Mouse (Mus musculus): ENCODE results near the gene Fcrl5. TPM values are rescaled to one million over a fixed set of nuclear protein-coding genes. Genes with fewer than 3 reads are reported as not detected.

The Fcrl5 gene
- polyA plus RNA-seq, 1 experiment from 2014 or later, result not detected

DNA sequence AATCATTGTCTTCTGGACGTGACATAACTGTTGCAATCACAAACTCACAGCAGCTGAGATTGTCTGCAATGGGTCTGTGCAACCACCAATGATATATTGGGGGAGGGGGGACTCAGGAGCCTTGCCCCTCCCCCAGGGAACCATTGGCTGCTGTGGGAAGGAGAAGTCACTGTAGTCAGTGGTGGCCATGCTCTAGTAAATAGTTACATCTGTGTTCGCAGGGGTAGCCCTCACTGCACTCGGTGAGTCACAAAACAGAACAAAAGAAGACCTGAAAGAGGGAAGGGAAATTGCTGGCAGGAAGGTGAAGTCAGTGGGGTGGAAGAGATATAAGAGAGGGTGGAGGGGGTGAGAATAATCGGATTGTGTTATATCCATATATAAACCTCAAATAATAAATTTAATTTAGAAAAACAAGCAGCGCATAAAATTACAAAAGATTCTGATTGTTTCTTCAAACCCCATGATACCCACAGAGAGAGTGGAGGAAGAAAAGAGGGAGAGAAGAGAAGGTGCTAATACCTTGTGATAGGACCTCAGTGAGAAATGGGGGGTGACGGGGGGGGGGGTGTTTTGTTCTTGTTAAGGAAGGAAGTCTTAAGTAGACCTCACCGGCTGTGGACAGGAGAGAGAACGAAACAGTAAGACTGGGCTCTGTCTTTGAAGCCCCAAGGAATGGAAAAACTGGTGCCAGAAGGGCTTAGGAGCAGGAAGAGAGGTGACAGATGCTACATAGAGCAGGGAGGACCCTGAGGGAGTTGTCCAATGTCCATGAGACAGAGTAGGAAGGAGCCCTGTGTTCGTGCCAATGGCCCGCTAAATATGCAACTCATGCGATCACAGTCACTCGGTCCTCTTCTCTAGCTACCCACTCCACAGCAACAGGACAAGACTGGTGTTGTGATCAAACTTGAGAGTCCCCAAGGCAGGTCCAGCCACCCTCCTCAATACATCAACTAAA is 71.2 kb downstream of the Fcrl5 start:
- Histone ChIP-seq H3K4me2 (ENCODE audit: low read depth, low read length) (no peak overlapping the region), H3K27me3 (ENCODE audit: control insufficient read depth, insufficient read depth, low read depth, low read length) (no peaks in the 10 kb centered on the region; the same call in 1 of the 2 replicates), H3K4me3 (ENCODE audit: low read length) (no peak overlapping the region), H3K27ac (ENCODE audit: low read length) (no peak overlapping the region), H3K9me3 (ENCODE audit: control insufficient read depth, low read length) (no peaks in the 10 kb centered on the region), H3K4me1 (replicated peaks; ENCODE audit: control insufficient read depth, insufficient read depth, low read length) (peaks cover 2% of the 10 kb centered on the region; the same call in 1 of the 2 replicates), H3K9ac (ENCODE audit: low read length) (no peak overlapping the region), H3K36me3 (ENCODE audit: control insufficient read depth, insufficient read depth, low read length) (no peaks in the 10 kb centered on the region)
- ATAC-seq (ENCODE audit: low read depth), result no peak
- 67% methylated on average over 12 of the region's 12 CpGs for WGBS

GRCm38 (mm10) chr3:87508205-87508901 is 72.8 kb downstream of the Fcrl5 start:
- H3K9ac ChIP-seq (ENCODE audit: low read length), result no peak overlapping the region

DNA sequence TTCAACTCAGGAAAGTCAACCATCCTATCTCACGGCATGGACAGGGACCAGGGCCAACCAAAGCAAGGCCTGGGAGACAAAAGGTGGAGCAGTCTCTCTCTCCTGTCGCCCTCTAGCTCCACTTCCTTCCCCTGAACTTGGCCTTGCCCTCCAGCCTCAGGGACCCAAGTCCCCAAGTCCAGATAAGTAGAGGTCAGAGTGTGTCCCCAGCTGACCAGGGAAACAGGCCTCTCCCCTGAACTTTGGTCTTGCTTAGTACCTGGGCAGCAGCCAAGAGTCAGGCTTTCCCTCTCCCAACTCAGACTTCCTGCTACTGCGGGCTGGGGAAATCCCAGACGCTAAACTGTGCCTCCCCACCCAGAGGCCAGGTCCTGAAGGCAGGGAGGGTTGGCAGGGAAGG is 73.5 kb downstream of the Fcrl5 start:
- no peaks in the 10 kb centered on the region for H3K36me3 ChIP-seq (ENCODE audit: control insufficient read depth, insufficient read depth, low read length)
- no peak overlapping the region for H3K4me3 ChIP-seq (ENCODE audit: low read length)
- H3K27ac ChIP-seq (ENCODE audit: low read length), result no peak overlapping the region
- H3K9ac ChIP-seq (ENCODE audit: low read length), result no peak overlapping the region
- WGBS, result 31% methylated on average over 4 of the region's 4 CpGs
- no peaks in the 10 kb centered on the region for H3K27me3 ChIP-seq (ENCODE audit: control insufficient read depth, insufficient read depth, low read depth, low read length)
- peak; percentile 8; the same call in 1 of the 2 replicates for ATAC-seq (ENCODE audit: low read depth)
- no peak overlapping the region for H3K4me2 ChIP-seq (ENCODE audit: low read depth, low read length)
- peaks cover 6% of the 10 kb centered on the region; the same call in 1 of the 2 replicates for H3K4me1 ChIP-seq (replicated peaks; ENCODE audit: control insufficient read depth, insufficient read depth, low read length)
- H3K9me3 ChIP-seq (ENCODE audit: control insufficient read depth, low read length), result no peaks in the 10 kb centered on the region

More at GRCm38 (mm10) chr3:87508205-87508901, 72.8 kb downstream of the Fcrl5 start:
- H3K4me3 ChIP-seq (ENCODE audit: low read length), result no peak overlapping the region
- no peaks in the 10 kb centered on the region for H3K27me3 ChIP-seq (ENCODE audit: control insufficient read depth, insufficient read depth, low read depth, low read length)
- peak overlapping the region; percentile 0; the same call in 1 of the 2 replicates for H3K4me2 ChIP-seq (ENCODE audit: low read depth, low read length)
- peak; percentile 75 for ATAC-seq (ENCODE audit: low read depth)
- no peak overlapping the region for H3K27ac ChIP-seq (ENCODE audit: low read length)
- peaks cover 6% of the 10 kb centered on the region; the same call in 1 of the 2 replicates for H3K4me1 ChIP-seq (replicated peaks; ENCODE audit: control insufficient read depth, insufficient read depth, low read length)
- H3K9me3 ChIP-seq (ENCODE audit: control insufficient read depth, low read length), result no peaks in the 10 kb centered on the region
- 21% methylated on average over 17 of the region's 17 CpGs for WGBS
- no peaks in the 10 kb centered on the region for H3K36me3 ChIP-seq (ENCODE audit: control insufficient read depth, insufficient read depth, low read length)

DNA sequence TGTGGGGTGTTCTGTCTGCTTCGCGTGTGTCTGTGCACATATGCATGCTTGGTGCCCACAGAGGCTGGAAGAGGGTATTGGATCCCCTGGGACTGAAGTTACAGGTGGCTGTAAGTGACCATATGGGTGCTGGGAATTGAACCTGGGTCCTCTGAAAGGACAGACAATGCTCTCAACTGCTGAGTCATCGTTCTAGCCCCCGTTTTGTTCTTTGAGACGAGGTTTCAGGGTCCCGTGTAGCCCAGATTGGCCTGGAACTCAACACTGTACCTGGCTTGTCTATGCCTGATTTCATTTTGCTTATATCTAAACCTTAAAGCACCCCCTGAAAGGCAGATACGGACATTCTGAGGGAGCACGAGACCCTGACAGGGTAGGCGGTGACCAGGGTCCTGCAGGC is 75.3 kb downstream of the Fcrl5 start:
- H3K27me3 ChIP-seq (ENCODE audit: control insufficient read depth, insufficient read depth, low read depth, low read length), result no peaks in the 10 kb centered on the region
- H3K4me1 ChIP-seq (replicated peaks; ENCODE audit: control insufficient read depth, insufficient read depth, low read length), result peaks cover 7% of the 10 kb centered on the region
- no peaks in the 10 kb centered on the region for H3K36me3 ChIP-seq (ENCODE audit: control insufficient read depth, insufficient read depth, low read length)
- H3K9me3 ChIP-seq (ENCODE audit: control insufficient read depth, low read length), result no peaks in the 10 kb centered on the region
- no peak overlapping the region for H3K4me3 ChIP-seq (ENCODE audit: low read length)
- ATAC-seq (ENCODE audit: low read depth), result no peak
- no peak overlapping the region for H3K9ac ChIP-seq (ENCODE audit: low read length)
- 86% methylated on average over 9 of the region's 9 CpGs for WGBS
- H3K27ac ChIP-seq (ENCODE audit: low read length), result no peak overlapping the region
- H3K4me2 ChIP-seq (ENCODE audit: low read depth, low read length), result no peak overlapping the region

DNA sequence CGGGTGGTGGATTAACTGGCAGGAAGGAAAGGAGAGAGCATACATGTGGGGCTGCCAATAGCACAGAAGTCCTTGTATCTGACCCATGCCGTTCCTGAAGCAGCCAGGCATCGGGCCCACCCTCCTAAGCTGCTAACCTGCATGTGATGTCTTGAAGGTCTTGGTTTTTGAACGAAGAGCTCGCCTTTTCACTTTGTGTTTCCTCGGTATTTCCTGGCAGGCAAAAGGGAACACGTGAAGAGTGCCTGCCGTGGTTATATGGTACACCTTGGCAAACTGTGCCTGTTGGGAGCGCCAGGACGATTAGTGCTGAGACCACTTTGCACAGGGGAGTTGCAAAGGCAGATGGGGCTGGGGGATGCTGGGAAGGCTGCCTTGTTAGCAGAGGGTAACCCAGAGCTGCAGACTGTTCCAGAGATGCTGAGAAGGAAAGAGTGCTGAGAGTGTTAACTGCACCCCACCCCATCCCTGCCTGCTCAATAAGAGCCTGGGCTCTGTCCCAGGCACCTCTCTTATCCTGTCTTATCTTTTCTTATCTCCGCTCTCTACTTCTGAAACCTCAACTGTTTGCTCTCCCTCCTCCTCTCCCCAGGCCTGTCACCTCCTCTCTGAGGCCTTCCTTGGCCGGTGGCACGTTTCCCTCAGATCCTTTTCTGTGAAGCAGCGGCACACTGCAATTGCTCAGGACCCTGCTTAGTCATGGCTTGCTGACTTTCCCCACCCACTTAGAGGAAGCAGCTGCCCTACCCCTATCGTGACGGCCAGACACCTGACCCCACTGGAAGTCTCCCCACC is 76.6 kb downstream of the Fcrl5 start:
- Histone ChIP-seq H3K27ac (ENCODE audit: low read length) (no peak overlapping the region), H3K36me3 (ENCODE audit: control insufficient read depth, insufficient read depth, low read length) (no peaks in the 10 kb centered on the region), H3K27me3 (ENCODE audit: control insufficient read depth, insufficient read depth, low read depth, low read length) (no peaks in the 10 kb centered on the region), H3K9ac (ENCODE audit: low read length) (no peak overlapping the region), H3K4me2 (ENCODE audit: low read depth, low read length) (no peak overlapping the region), H3K4me3 (ENCODE audit: low read length) (no peak overlapping the region), H3K4me1 (replicated peaks; ENCODE audit: control insufficient read depth, insufficient read depth, low read length) (peaks cover 17% of the 10 kb centered on the region), H3K9me3 (ENCODE audit: control insufficient read depth, low read length) (no peaks in the 10 kb centered on the region)
- 18% methylated on average over 16 of the region's 16 CpGs for WGBS
- ATAC-seq (ENCODE audit: low read depth), result peak; percentile 46

DNA sequence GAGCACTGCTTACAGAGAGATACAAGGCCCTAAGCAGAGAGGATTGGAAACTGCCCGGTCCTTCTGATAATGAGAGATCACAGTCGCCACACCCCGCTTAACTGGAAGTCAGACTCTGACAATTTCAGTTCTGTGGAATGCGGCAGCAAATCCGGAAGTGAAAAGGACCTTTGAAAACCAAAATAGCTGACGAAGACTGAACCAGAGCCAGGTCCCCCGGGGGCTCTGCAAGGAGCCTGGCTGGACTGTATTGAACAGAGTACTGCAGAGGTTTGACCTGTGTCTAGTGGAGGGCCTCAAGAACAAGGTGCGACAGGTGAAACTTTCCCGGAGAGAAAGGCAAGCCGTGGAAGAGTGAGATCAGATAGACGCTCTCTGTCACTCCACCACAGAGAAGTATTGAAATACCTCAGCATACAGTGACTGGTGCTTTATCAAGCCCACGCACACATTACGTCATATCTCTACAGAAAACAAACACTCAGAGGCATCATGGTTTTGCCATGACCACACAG is 80.1 kb downstream of the Fcrl5 start:
- Histone ChIP-seq H3K36me3 (ENCODE audit: control insufficient read depth, insufficient read depth, low read length) (no peaks in the 10 kb centered on the region), H3K4me3 (ENCODE audit: low read length) (no peak overlapping the region), H3K9ac (ENCODE audit: low read length) (peak overlapping the region; percentile 5; the same call in 1 of the 2 replicates), H3K27ac (ENCODE audit: low read length) (no peak overlapping the region), H3K4me2 (ENCODE audit: low read depth, low read length) (peak overlapping the region; percentile 41; the same call in 1 of the 2 replicates), H3K9me3 (ENCODE audit: control insufficient read depth, low read length) (no peaks in the 10 kb centered on the region), H3K27me3 (ENCODE audit: control insufficient read depth, insufficient read depth, low read depth, low read length) (no peaks in the 10 kb centered on the region), H3K4me1 (replicated peaks; ENCODE audit: control insufficient read depth, insufficient read depth, low read length) (peaks cover 17% of the 10 kb centered on the region)
- ATAC-seq (ENCODE audit: low read depth), result no peak; the same call in 1 of the 2 replicates
- 22% methylated on average over 13 of the region's 13 CpGs for whole genome bisulfite sequencing

DNA sequence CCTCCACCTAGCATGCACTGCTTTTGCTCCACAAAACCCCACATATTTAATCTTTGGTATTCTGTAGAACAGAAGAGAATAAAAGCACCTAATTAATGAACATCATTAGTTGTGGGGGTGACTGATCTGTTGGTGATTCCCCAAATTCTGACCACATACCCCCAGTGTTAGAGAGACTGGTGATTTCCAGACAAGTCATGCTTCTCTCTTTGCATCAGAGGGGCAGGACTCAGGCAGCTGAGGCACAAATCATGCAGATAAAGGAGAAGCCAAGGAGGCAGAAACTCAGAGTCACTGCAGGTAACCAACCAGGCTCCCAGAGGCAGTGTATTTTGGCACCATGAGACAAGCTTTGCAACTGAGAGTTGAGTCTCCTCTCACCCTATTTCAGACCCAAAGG is 82.9 kb downstream of the Fcrl5 start:
- Histone ChIP-seq H3K4me3 (ENCODE audit: low read length) (no peak overlapping the region), H3K9me3 (ENCODE audit: control insufficient read depth, low read length) (no peaks in the 10 kb centered on the region), H3K4me1 (replicated peaks; ENCODE audit: control insufficient read depth, insufficient read depth, low read length) (peaks cover 12% of the 10 kb centered on the region), H3K9ac (ENCODE audit: low read length) (no peak overlapping the region), H3K4me2 (ENCODE audit: low read depth, low read length) (no peak overlapping the region), H3K36me3 (ENCODE audit: control insufficient read depth, insufficient read depth, low read length) (no peaks in the 10 kb centered on the region), H3K27me3 (ENCODE audit: control insufficient read depth, insufficient read depth, low read depth, low read length) (no peaks in the 10 kb centered on the region), H3K27ac (ENCODE audit: low read length) (no peak overlapping the region)
- no peak for ATAC-seq (ENCODE audit: low read depth)

- Histone ChIP-seq H3K4me3 (ENCODE audit: low read length) (no peak overlapping the region), H3K4me2 (ENCODE audit: low read depth, low read length) (no peak overlapping the region), H3K36me3 (ENCODE audit: control insufficient read depth, insufficient read depth, low read length) (no peaks in the 10 kb centered on the region), H3K9me3 (ENCODE audit: control insufficient read depth, low read length) (no peaks in the 10 kb centered on the region), H3K9ac (ENCODE audit: low read length) (no peak overlapping the region), H3K27me3 (ENCODE audit: control insufficient read depth, insufficient read depth, low read depth, low read length) (no peaks in the 10 kb centered on the region), H3K4me1 (replicated peaks; ENCODE audit: control insufficient read depth, insufficient read depth, low read length) (peaks cover 12% of the 10 kb centered on the region), H3K27ac (ENCODE audit: low read length) (no peak overlapping the region)
- WGBS, result 47% methylated on average over 4 of the region's 4 CpGs
- no peak for ATAC-seq (ENCODE audit: low read depth)
Measured at GRCm38 (mm10) chr3:87521126-87521525, 85.6 kb downstream of the Fcrl5 start.
